Mouse (Mus musculus) erythroblast, embryonic 14.5 days (primary cell): ENCODE measurements around the gene Gm36245.

Source experiments
- GATA1 ChIP-seq: IDR thresholded peaks from 2 replicates; pipeline ENCODE4 v1.6.1; 2012; ENCODE audit warnings: low read length, inconsistent platforms, mixed read lengths
- TAL1 ChIP-seq: IDR thresholded peaks from 3 replicates; pipeline ENCODE4 v1.6.1; 2012; ENCODE audit warnings: low read length, inconsistent platforms, mixed read lengths

DNA sequence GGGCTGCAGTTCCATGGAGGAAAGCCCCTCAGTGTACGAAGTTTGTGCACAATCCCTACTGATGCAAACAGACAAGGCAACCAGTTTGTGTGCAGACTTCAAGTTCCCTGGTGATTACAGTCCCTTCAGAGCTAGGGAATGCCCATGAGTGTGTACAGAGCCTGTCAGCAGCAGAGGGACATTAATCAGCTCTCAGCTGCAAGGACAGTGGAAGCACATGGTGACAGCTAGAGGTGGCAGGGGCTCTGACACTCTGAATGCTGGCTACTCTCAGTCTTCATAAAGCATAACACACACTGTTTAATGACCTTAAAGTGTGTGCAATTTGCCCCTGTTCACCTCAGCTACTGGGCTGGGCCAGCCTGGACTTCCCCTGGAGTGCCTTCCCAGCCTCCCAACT is 5.5 kb upstream of the Gm36245 start:
- TF ChIP-seq GATA1 = no peak
- no peak for TF ChIP-seq TAL1
